Mouse (Mus musculus) testis, postnatal 14 days (tissue): ENCODE measurements around the gene Slc30a5.
"Not testable (repeated sequence)": the region's sequence is repeated elsewhere in the genome, so short reads cannot be mapped to it uniquely, and the experiment has no call there.

Experiments used
- DNase-seq: peaks from one replicate; pipeline ENCODE4 v3.0.0; 2021; ENCODE audit warnings: low spot score

Slc30a5 gene

GRCm38 (mm10) chr13:100832741-100833639 lies at the start of gene Slc30a5:
Slc30a5 (minus strand) TSS chr13:100833427.
- peak; percentile 99 for DNase-seq

- DNase-seq = no peak
Measured at GRCm38 (mm10) chr13:100881944-100882343, 48.7 kb upstream of the Slc30a5 start.

GRCm38 (mm10) chr13:100879806-100880205 lies 46.6 kb upstream of the Slc30a5 start:
- peak; percentile 24 for DNase-seq

- DNase-seq = no peak
Measured at GRCm38 (mm10) chr13:100879326-100879725, 46.1 kb upstream of the Slc30a5 start.

- no peak for DNase-seq
Measured at GRCm38 (mm10) chr13:100878264-100878663, 45.0 kb upstream of the Slc30a5 start.

- DNase-seq = no peak
Measured at GRCm38 (mm10) chr13:100877703-100878102, 44.5 kb upstream of the Slc30a5 start.

GRCm38 (mm10) chr13:100875103-100875502 lies 41.9 kb upstream of the Slc30a5 start:
- DNase-seq = no peak

- no peak for DNase-seq
Measured at GRCm38 (mm10) chr13:100874588-100874987, 41.4 kb upstream of the Slc30a5 start.

GRCm38 (mm10) chr13:100873530-100873929 lies 40.3 kb upstream of the Slc30a5 start:
- DNase-seq = no peak

GRCm38 (mm10) chr13:100871445-100872171 lies 38.4 kb upstream of the Slc30a5 start:
- DNase-seq = no peak

- DNase-seq = no peak
Measured at GRCm38 (mm10) chr13:100869813-100870212, 36.6 kb upstream of the Slc30a5 start.

- no peak for DNase-seq
Measured at GRCm38 (mm10) chr13:100866311-100866710, 33.1 kb upstream of the Slc30a5 start.

- no peak for DNase-seq
Measured at GRCm38 (mm10) chr13:100865744-100866143, 32.5 kb upstream of the Slc30a5 start.

GRCm38 (mm10) chr13:100863914-100864313 lies 30.7 kb upstream of the Slc30a5 start:
- not testable (repeated sequence) for DNase-seq

GRCm38 (mm10) chr13:100859117-100859516 lies 25.9 kb upstream of the Slc30a5 start:
- DNase-seq = no peak

GRCm38 (mm10) chr13:100854174-100854573 lies 20.9 kb upstream of the Slc30a5 start:
- DNase-seq = no peak

GRCm38 (mm10) chr13:100853120-100853519 lies 19.9 kb upstream of the Slc30a5 start:
- no peak for DNase-seq

- DNase-seq = no peak
Measured at GRCm38 (mm10) chr13:100849137-100849536, 15.9 kb upstream of the Slc30a5 start.

GRCm38 (mm10) chr13:100846891-100847579 lies 13.8 kb upstream of the Slc30a5 start:
- DNase-seq = peak; percentile 49

GRCm38 (mm10) chr13:100846254-100846653 lies 13.0 kb upstream of the Slc30a5 start:
- no peak for DNase-seq

GRCm38 (mm10) chr13:100843944-100844343 lies 10.7 kb upstream of the Slc30a5 start:
- no peak for DNase-seq

GRCm38 (mm10) chr13:100843016-100843725 lies 9.9 kb upstream of the Slc30a5 start:
- no peak for DNase-seq
